Mouse (Mus musculus): Measurements from ENCODE around the gene Spata20. TPM values are rescaled to one million over a fixed set of nuclear protein-coding genes. Genes with fewer than 3 reads are reported as not detected.

The Spata20 gene
- total RNA-seq, 4 experiments from 2014 or later, result 0.35 to 1.4 TPM; not detected in 2

GRCm38 (mm10) chr11:94483436-94483835 lies 2.5 kb downstream of the Spata20 start:
- no peak for DNase-seq (ENCODE audit: low spot score in 2 of 2)

- no peak for DNase-seq (ENCODE audit: low spot score in 2 of 2)
These were observed 3.2 kb downstream of the Spata20 start for GRCm38 (mm10) chr11:94482738-94483137.

- no peak for DNase-seq (ENCODE audit: low spot score in 2 of 2)
These were observed 4.0 kb downstream of the Spata20 start for GRCm38 (mm10) chr11:94481963-94482362.

GRCm38 (mm10) chr11:94480382-94480781 lies 5.6 kb downstream of the Spata20 start:
- DNase-seq (ENCODE audit: low spot score in 2 of 2), result no peak

- no peak for DNase-seq (ENCODE audit: low spot score in 2 of 2)
These were observed 8.3 kb downstream of the Spata20 start for GRCm38 (mm10) chr11:94477651-94478050.

- no peak for DNase-seq (ENCODE audit: low spot score in 2 of 2)
These were observed 10.3 kb downstream of the Spata20 start for GRCm38 (mm10) chr11:94475722-94476121.

GRCm38 (mm10) chr11:94474544-94474910 lies 11.5 kb downstream of the Spata20 start:
- no peak for DNase-seq (ENCODE audit: low spot score in 2 of 2)

- DNase-seq (ENCODE audit: low spot score in 2 of 2), result peak; percentile 67 to 84
These were observed 12.1 kb downstream of the Spata20 start, which contains the start of gene Cacna1g for GRCm38 (mm10) chr11:94473707-94474543. Gene Cacna1g, minus strand, starts transcription at chr11:94474198.

GRCm38 (mm10) chr11:94472916-94473706 lies 12.9 kb downstream of the Spata20 start:
- no peak for DNase-seq (ENCODE audit: low spot score in 2 of 2)

GRCm38 (mm10) chr11:94472585-94472915 lies 13.4 kb downstream of the Spata20 start:
- no peak for DNase-seq (ENCODE audit: low spot score in 2 of 2)

- DNase-seq (ENCODE audit: low spot score in 2 of 2), result no peak
These were observed 14.0 kb downstream of the Spata20 start for GRCm38 (mm10) chr11:94471740-94472584.

- DNase-seq (ENCODE audit: low spot score in 2 of 2), result no peak
These were observed 15.6 kb downstream of the Spata20 start for GRCm38 (mm10) chr11:94470391-94470790.

- no peak for DNase-seq (ENCODE audit: low spot score in 2 of 2)
These were observed 16.6 kb downstream of the Spata20 start for GRCm38 (mm10) chr11:94469136-94470064.

- DNase-seq (ENCODE audit: low spot score in 2 of 2), result peak in 1 of 2 experiments; percentile 77
These were observed 17.4 kb downstream of the Spata20 start for GRCm38 (mm10) chr11:94468582-94469064.

GRCm38 (mm10) chr11:94466333-94466855 lies 19.6 kb downstream of the Spata20 start:
- DNase-seq (ENCODE audit: low spot score in 2 of 2), result no peak

GRCm38 (mm10) chr11:94464170-94464569 lies 21.8 kb downstream of the Spata20 start:
- DNase-seq (ENCODE audit: low spot score in 2 of 2), result no peak

- no peak for DNase-seq (ENCODE audit: low spot score in 2 of 2)
These were observed 24.1 kb downstream of the Spata20 start for GRCm38 (mm10) chr11:94461856-94462255.

- no peak for DNase-seq (ENCODE audit: low spot score in 2 of 2)
These were observed 29.0 kb downstream of the Spata20 start for GRCm38 (mm10) chr11:94457001-94457400.

- DNase-seq (ENCODE audit: low spot score in 2 of 2), result no peak
These were observed 29.6 kb downstream of the Spata20 start for GRCm38 (mm10) chr11:94456347-94456746.
